ENCODE assay signal across 12 mouse cellular contexts in the genomic region with DNA sequence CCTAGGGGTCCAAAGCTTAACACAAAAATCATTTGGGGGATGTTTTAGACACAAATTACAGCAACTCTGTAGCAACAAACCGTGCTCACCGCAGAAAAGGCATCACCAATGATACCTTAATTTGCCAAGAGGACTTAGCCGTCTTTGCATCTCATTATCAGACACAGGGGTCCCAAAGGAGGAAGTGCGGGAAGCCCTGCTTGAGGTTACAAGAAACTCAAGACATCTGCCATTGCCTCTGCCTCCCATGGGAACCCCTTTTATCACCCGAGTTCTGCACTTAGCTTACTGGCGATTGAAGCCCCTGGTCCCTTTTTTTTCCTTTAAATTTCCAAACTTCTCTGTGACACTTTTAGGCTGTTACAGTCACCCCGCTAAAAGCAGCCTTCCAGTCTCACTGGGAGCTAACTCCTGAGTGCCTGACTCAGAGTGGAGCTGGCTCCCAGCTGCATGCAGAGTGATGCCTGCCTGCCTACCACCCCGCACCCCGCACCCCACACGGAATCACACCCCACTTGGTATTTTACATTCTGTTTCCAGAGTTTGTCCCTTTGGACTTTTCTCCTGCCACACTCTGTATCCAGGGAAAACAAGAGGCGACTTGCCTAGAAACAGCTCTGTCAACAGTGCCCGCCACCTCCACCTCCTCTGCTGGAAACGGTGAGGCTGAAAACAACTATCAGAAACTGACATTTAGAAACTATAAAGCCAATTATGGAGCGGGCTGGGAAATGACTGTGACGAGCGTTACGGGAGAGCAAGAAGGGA.
DNase-seq lines count a peak whose midpoint lies in the region; ATAC-seq lines count a peak whose summit lies in the region.
"Had no signal": no experiment of that assay in that cellular context is flagged by ENCODE, and none has a peak within 500 bp of the region (broad histone marks: within the 10 kb centered on the region; RNA-seq: fewer than 3 reads in every experiment).

No protein-coding gene starts in this region.

- no peak for ATAC-seq in embryonic facial prominence, embryonic 12.5 days (ENCODE audit: insufficient number of reproducible peaks, insufficient read depth, low FRiP score, low TSS enrichment)
- no peak for ATAC-seq in kidney, embryonic 16.5 days (ENCODE audit: low FRiP score, low TSS enrichment)
- ATAC-seq in embryonic facial prominence, embryonic 13.5 days (ENCODE audit: insufficient number of reproducible peaks, insufficient read depth, low FRiP score, low TSS enrichment, low read depth): no peak
- ATAC-seq: Patski had no signal

- H3K27ac ChIP-seq in embryonic facial prominence, embryonic 12.5 days: no peak overlapping the region
- no peak overlapping the region for H3K27ac ChIP-seq in embryonic facial prominence, embryonic 10.5 days (replicated peaks)
- H3K27ac ChIP-seq in kidney, embryonic 16.5 days (ENCODE audit: low read length): no peak overlapping the region
- no peak overlapping the region for H3K27ac ChIP-seq in embryonic facial prominence, embryonic 13.5 days
- H3K27ac ChIP-seq: forebrain, embryonic 12.5 days; hindbrain, embryonic 14.5 days; neural tube, embryonic 15.5 days had no signal

- H3K4me3 ChIP-seq in embryonic facial prominence, embryonic 12.5 days: no peak overlapping the region
- H3K4me3 ChIP-seq in embryonic facial prominence, embryonic 10.5 days: no peak overlapping the region
- no peak overlapping the region for H3K4me3 ChIP-seq in kidney, embryonic 16.5 days (ENCODE audit: low read length)
- no peak overlapping the region for H3K4me3 ChIP-seq in embryonic facial prominence, embryonic 13.5 days
- H3K4me3 ChIP-seq: forebrain, embryonic 12.5 days; neural tube, embryonic 15.5 days had no signal

- H3K36me3 ChIP-seq in embryonic facial prominence, embryonic 12.5 days: no peaks in the 10 kb centered on the region
- H3K36me3 ChIP-seq in embryonic facial prominence, embryonic 10.5 days (replicated peaks): no peaks in the 10 kb centered on the region
- no peaks in the 10 kb centered on the region for H3K36me3 ChIP-seq in kidney, embryonic 16.5 days (ENCODE audit: insufficient read depth, low read length)
- H3K36me3 ChIP-seq in embryonic facial prominence, embryonic 13.5 days: no peaks in the 10 kb centered on the region
- H3K36me3 ChIP-seq: forebrain, embryonic 12.5 days; neural tube, embryonic 15.5 days had no signal

- peaks cover 15% of the 10 kb centered on the region; the same call in 1 of the 2 replicates for H3K4me1 ChIP-seq in embryonic facial prominence, embryonic 12.5 days
- peaks cover 13% of the 10 kb centered on the region for H3K4me1 ChIP-seq in embryonic facial prominence, embryonic 10.5 days
- 0 out of 2 replicates have a peak, but pooled peaks cover 5% of the 10 kb centered on the region for H3K4me1 ChIP-seq in kidney, embryonic 16.5 days (ENCODE audit: insufficient read depth, low read length)
- H3K4me1 ChIP-seq in embryonic facial prominence, embryonic 13.5 days: peaks cover 8% of the 10 kb centered on the region; the same call in 1 of the 2 replicates
- H3K4me1 ChIP-seq: neural tube, embryonic 15.5 days had no signal

- no peak for DNase-seq in embryonic facial prominence, embryonic 10.5 days (ENCODE audit: low spot score)
- peak; percentile 9 for DNase-seq in kidney, postnatal 14 days
- peak; percentile 13 for DNase-seq in right cerebral cortex, postnatal 14 days
- DNase-seq in layer of hippocampus, postnatal 36 days: no peak
- no peak for DNase-seq in adrenal gland, postnatal 25 days

- H3K9ac ChIP-seq in embryonic facial prominence, embryonic 12.5 days: no peak overlapping the region
- no peak overlapping the region; the same call in 1 of the 2 replicates for H3K9ac ChIP-seq in kidney, embryonic 16.5 days (replicated peaks; ENCODE audit: low read length)
- H3K9ac ChIP-seq in embryonic facial prominence, embryonic 13.5 days: no peak overlapping the region
- H3K9ac ChIP-seq: forebrain, embryonic 12.5 days; hindbrain, embryonic 14.5 days; neural tube, embryonic 15.5 days had no signal

- no peaks in the 10 kb centered on the region for H3K27me3 ChIP-seq in embryonic facial prominence, embryonic 12.5 days
- H3K27me3 ChIP-seq in embryonic facial prominence, embryonic 10.5 days (replicated peaks; ENCODE audit: low read depth, poor library complexity, severe bottlenecking): no peaks in the 10 kb centered on the region
- H3K27me3 ChIP-seq in kidney, embryonic 16.5 days (ENCODE audit: insufficient read depth, low read length): no peaks in the 10 kb centered on the region
- no peaks in the 10 kb centered on the region for H3K27me3 ChIP-seq in embryonic facial prominence, embryonic 13.5 days
- H3K27me3 ChIP-seq: forebrain, embryonic 12.5 days; neural tube, embryonic 15.5 days; Patski had no signal

- WGBS in embryonic facial prominence, embryonic 12.5 days: 32% methylated on average over 17 of the region's 17 CpGs
- WGBS in embryonic facial prominence, embryonic 10.5 days: 41% methylated on average over 17 of the region's 17 CpGs
- 41% methylated on average over 17 of the region's 17 CpGs for WGBS in kidney, embryonic 16.5 days
- 32% methylated on average over 17 of the region's 17 CpGs for WGBS in embryonic facial prominence, embryonic 13.5 days

- H3K9me3 ChIP-seq in embryonic facial prominence, embryonic 12.5 days: peaks cover 6% of the 10 kb centered on the region
- H3K9me3 ChIP-seq in embryonic facial prominence, embryonic 10.5 days: no peaks in the 10 kb centered on the region
- peaks cover 6% of the 10 kb centered on the region; the same call in 1 of the 2 replicates for H3K9me3 ChIP-seq in kidney, embryonic 16.5 days (ENCODE audit: low read length)
- 0 out of 2 replicates have a peak, but pooled peaks cover 2% of the 10 kb centered on the region for H3K9me3 ChIP-seq in embryonic facial prominence, embryonic 13.5 days
- H3K9me3 ChIP-seq: forebrain, embryonic 12.5 days; neural tube, embryonic 15.5 days had no signal

- H3K4me2 ChIP-seq in embryonic facial prominence, embryonic 12.5 days (replicated peaks): 0 out of 2 replicates have a peak overlapping the region, but pooled peaks have one; percentile 3
- no peak overlapping the region for H3K4me2 ChIP-seq in kidney, embryonic 16.5 days (replicated peaks; ENCODE audit: low read depth, low read length)
- peak overlapping the region; percentile 12; the same call in 1 of the 2 replicates for H3K4me2 ChIP-seq in embryonic facial prominence, embryonic 13.5 days
- H3K4me2 ChIP-seq: forebrain, embryonic 12.5 days; hindbrain, embryonic 14.5 days; neural tube, embryonic 15.5 days had no signal

Comparison
In these comparisons a context has a peak if more than half of its experiments do, and no peak if none do; other contexts are left out.
1. DNase-seq: peak in kidney, postnatal 14 days (single experiment) and right cerebral cortex, postnatal 14 days (single experiment); none in embryonic facial prominence, embryonic 10.5 days (single experiment), layer of hippocampus, postnatal 36 days (0 of 2) and adrenal gland, postnatal 25 days (single experiment).